Mouse (Mus musculus) myocyte (in vitro differentiated cells): ENCODE measurements around the gene Prps1.

Experiments used
- CEBPB ChIP-seq: IDR thresholded peaks from 2 replicates; pipeline ENCODE4 v1.6.1; 2011; ENCODE audit warnings: mild to moderate bottlenecking, moderate library complexity; ENCODE audit not compliant: poor library complexity, insufficient read depth, severe bottlenecking
- E2F4 ChIP-seq: IDR thresholded peaks from one replicate; pipeline ENCODE4 v1.6.1; 2011; ENCODE audit warnings: mild to moderate bottlenecking, control low read depth, moderate library complexity; ENCODE audit not compliant: insufficient read depth
- MYOD1 ChIP-seq, 3 experiments: IDR thresholded peaks; one replicate each; pipeline ENCODE4 v1.6.1; 2011; ENCODE audit warnings: control low read depth in 2 of 3, low read depth in 2 of 3, mild to moderate bottlenecking in 2 of 3, moderate library complexity in 1 of 3; ENCODE audit not compliant: insufficient read length in 2 of 3, control insufficient read depth in 1 of 3
- MYOG ChIP-seq, 3 experiments: IDR thresholded peaks; one replicate each; pipeline ENCODE4 v1.6.1; 2011; ENCODE audit warnings: control low read depth in 2 of 3, low read depth in 2 of 3, mild to moderate bottlenecking in 2 of 3; ENCODE audit not compliant: insufficient read length in 2 of 3, control insufficient read depth in 1 of 3, insufficient read depth in 1 of 3
- POLR2A ChIP-seq: IDR thresholded peaks from one replicate; pipeline ENCODE4 v1.6.1; 2011; ENCODE audit warnings: low read depth, mild to moderate bottlenecking, control low read depth, moderate library complexity; ENCODE audit not compliant: insufficient read length
- SRF ChIP-seq: IDR thresholded peaks from one replicate; pipeline ENCODE4 v1.6.1; 2011; ENCODE audit warnings: low read depth; ENCODE audit not compliant: control insufficient read depth, insufficient read length
- USF1 ChIP-seq: IDR thresholded peaks from one replicate; pipeline ENCODE4 v1.6.1; 2011; ENCODE audit warnings: low read depth, mild to moderate bottlenecking, control low read depth, moderate library complexity

DNA sequence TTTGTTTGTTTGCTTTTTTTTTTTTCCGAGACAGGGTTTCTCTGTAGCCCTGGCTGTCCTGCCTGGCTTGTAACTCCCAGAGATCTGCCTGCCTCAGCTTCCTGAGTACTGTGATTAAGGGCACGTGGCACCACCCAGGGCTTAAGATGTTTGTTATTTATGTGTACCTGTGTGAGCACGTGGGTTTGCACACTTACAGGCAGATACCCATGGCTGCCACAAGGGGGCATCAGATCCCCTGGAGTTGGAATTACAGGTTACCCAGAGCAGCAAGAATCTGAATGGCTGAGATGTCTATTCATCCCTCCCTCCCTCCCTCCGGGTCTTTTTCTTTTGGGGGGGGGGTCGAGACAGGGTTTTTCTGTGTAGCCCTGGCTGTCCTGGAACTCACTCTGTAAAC lies 22.8 kb downstream of the Prps1 start:
- TF ChIP-seq POLR2A (no peak), SRF (no peak), CEBPB (no peak), E2F4 (no peak), MYOD1 (IDR thresholded peaks at IDR 0.05; ENCODE audit: control insufficient read depth in 1 of 3, insufficient read length in 2 of 3, low read depth in 2 of 3) (no peak), MYOG (IDR thresholded peaks at IDR 0.05; ENCODE audit: control insufficient read depth in 1 of 3, insufficient read depth in 1 of 3, insufficient read length in 2 of 3, low read depth in 2 of 3) (no peak), USF1 (no peak)
